Mouse (Mus musculus) midbrain, embryonic 12.5 days (tissue): ENCODE results near the gene Ccnt1. TPM values are rescaled to one million over a fixed set of nuclear protein-coding genes. Genes with fewer than 3 reads are reported as not detected.
A peak's percentile ranks its signal among the peaks of the same experiment; 100 is the strongest.
"Not testable (repeated sequence)": the region's sequence is repeated elsewhere in the genome, so short reads cannot be mapped to it uniquely, and the experiment has no call there.

Source experiments
- ATAC-seq: fragments of 200-750 bp; cut with Nextera tagmentation; 2 replicates; pipeline ENCODE4 v1.8.0; 2017; ENCODE audit warnings: low read depth, moderate TSS enrichment, moderate library complexity; ENCODE audit not compliant: low FRiP score
- H3K27ac ChIP-seq: fragments of 300-500 bp; sonication (generic); replicated peaks from 2 replicates; pipeline ENCODE4 v1.5.1; 2016; ENCODE audit warnings: mild to moderate bottlenecking
- H3K27me3 ChIP-seq: fragments of 300-500 bp; sonication (generic); 2 replicates; pipeline ENCODE4 v1.6.1; 2016; ENCODE audit warnings: mild to moderate bottlenecking
- H3K36me3 ChIP-seq: fragments of 300-500 bp; sonication (generic); 2 replicates; pipeline ENCODE4 v1.6.1; 2016
- H3K4me1 ChIP-seq: fragments of 300-500 bp; sonication (generic); 2 replicates; pipeline ENCODE4 v1.6.1; 2016
- H3K4me2 ChIP-seq: fragments of 300-500 bp; sonication (generic); replicated peaks from 2 replicates; pipeline ENCODE4 v1.6.1; 2016; ENCODE audit warnings: mild to moderate bottlenecking, moderate library complexity
- H3K4me3 ChIP-seq: fragments of 300-500 bp; sonication (generic); 2 replicates; pipeline ENCODE4 v1.5.1; 2016; ENCODE audit warnings: mild to moderate bottlenecking
- H3K9ac ChIP-seq: fragments of 300-500 bp; sonication (generic); replicated peaks from 2 replicates; pipeline ENCODE4 v1.6.1; 2016; ENCODE audit warnings: mild to moderate bottlenecking, moderate library complexity
- H3K9me3 ChIP-seq: fragments of 300-500 bp; sonication (generic); 2 replicates; pipeline ENCODE4 v1.6.1; 2016; ENCODE audit warnings: mild to moderate bottlenecking
- WGBS: fragments of 180-500 bp; shearing (Covaris S2); methylation state at CpG from one replicate; pipeline ENCODE4 v1.1.7; 2016; 5-methylcytosine and 5-hydroxymethylcytosine counted together
- polyA plus RNA-seq: library from polyadenylated mRNA; unstranded; fragments of >200 nt; fragmentation: Nextera tagmentation; extraction: Ambion mirVana; gene quantifications from 2 replicates; pipeline ENCODE4 v1.2.1, GENCODE M21; 2016

Gene Ccnt1
- polyA plus RNA-seq, 1 experiment from 2014 or later, result 63.3 TPM

DNA sequence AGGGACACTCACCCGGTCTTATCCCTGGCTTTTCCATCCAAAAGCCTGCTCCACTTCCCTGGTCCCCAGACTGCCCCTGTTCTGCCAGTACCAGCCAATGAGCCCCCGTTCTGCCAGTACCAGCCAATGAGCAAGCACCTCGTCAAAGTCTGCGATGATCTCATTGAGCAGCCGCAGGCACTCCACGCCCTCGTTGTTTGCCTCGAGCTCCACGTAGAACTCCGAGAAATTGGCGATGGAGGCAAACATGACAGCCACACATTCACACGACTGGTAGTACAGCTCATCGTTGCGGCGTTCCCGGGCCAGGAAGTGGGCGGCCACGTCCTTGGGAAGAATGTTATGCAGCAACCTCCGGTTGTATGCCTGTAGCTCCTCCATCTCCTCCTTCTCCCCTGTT, 23.5 kb upstream of the Ccnt1 start:
- Histone ChIP-seq H3K36me3 (peaks cover 95% of the 10 kb centered on the region), H3K27me3 (no peaks in the 10 kb centered on the region), H3K27ac (no peak overlapping the region), H3K4me2 (no peak overlapping the region), H3K9ac (no peak overlapping the region), H3K4me3 (no peak overlapping the region), H3K4me1 (no peaks in the 10 kb centered on the region), H3K9me3 (no peaks in the 10 kb centered on the region)
- 88% methylated on average over 19 of the region's 19 CpGs for whole genome bisulfite sequencing
- no peak for ATAC-seq

DNA sequence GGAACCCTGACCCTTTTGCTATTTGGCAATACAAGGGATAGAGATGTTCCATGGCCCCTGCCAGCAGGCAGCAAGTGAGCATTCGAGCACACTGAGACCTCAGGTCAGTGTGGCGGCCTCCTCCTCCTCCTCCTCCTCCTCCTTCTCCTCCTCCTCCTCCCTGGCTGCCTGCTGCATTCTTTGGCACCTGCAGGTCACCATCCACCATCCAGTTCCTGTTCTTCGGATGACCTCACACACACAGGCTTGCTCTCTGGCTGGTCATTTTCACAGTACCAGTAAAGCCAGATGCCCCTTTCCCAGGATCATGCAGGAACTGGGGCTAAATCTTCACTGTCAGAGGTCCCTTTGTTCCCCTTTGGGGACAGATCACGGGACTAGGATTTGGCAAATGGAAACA, 20.7 kb upstream of the Ccnt1 start:
- 64% methylated on average over 4 of the region's 4 CpGs for WGBS
- H3K9me3 ChIP-seq, result no peaks in the 10 kb centered on the region
- H3K27me3 ChIP-seq, result no peaks in the 10 kb centered on the region
- no peak overlapping the region for H3K4me2 ChIP-seq
- H3K4me3 ChIP-seq, result no peak overlapping the region
- peaks cover 73% of the 10 kb centered on the region for H3K36me3 ChIP-seq
- H3K9ac ChIP-seq, result no peak overlapping the region
- ATAC-seq, result no peak
- H3K4me1 ChIP-seq, result no peaks in the 10 kb centered on the region
- no peak overlapping the region for H3K27ac ChIP-seq

DNA sequence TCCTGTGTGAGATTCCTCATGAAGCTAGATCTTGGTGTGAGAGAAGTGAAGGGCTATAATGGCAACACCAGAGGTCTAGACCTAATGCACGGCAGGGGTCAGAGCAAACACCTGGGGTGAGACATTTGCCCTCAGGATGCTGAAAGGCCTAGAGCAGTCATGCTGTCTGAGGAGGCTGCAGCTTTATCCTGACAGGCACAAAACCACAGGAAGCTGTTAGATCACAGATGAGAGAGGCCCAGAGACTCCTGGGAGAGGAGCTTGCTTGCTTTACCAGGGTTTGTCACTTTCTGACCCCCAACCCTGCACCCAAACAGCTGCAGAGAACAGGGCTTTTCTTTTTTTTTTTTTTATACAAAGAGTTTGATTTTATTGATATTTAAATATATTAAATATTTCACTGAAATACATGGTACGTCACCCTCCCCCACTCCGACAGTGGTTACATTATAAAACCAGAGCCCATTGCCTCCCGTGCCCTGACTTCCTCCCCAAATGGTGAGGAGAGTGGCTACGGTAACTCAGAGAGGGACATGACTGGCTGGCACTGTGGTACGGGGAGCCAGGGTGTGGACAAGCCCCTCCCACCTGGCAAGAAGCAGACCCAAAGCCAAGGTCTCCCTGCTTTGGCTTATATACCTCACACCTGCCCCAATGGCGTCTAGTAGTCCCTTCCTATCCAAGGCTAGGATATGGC, 19.1 kb upstream of the Ccnt1 start:
- Histone ChIP-seq H3K27ac (no peak overlapping the region), H3K4me3 (no peak overlapping the region), H3K9me3 (no peaks in the 10 kb centered on the region), H3K4me2 (no peak overlapping the region), H3K36me3 (peaks cover 57% of the 10 kb centered on the region), H3K9ac (no peak overlapping the region), H3K4me1 (no peaks in the 10 kb centered on the region), H3K27me3 (no peaks in the 10 kb centered on the region)
- 70% methylated on average over 7 of the region's 7 CpGs for WGBS
- no peak for ATAC-seq

DNA sequence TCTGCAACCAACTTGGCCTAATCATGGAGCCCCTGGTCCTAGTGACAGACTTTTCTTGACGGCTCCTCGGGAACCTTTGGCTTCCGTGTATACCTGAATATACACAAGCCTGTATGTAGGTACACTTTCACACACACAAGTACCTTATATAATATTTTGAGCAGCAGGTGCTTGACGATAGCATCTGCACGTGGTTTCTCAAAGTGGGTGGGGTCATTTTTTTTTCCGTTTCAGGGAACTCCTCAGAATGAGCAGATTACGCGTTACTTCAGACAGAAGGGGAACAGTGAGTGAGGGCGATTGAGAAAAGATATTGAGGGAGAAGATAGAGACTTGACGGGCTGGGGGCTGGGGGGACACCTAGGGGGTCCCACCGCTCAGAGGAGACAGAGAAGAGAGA, 17.0 kb upstream of the Ccnt1 start:
- no peak overlapping the region for H3K9ac ChIP-seq

DNA sequence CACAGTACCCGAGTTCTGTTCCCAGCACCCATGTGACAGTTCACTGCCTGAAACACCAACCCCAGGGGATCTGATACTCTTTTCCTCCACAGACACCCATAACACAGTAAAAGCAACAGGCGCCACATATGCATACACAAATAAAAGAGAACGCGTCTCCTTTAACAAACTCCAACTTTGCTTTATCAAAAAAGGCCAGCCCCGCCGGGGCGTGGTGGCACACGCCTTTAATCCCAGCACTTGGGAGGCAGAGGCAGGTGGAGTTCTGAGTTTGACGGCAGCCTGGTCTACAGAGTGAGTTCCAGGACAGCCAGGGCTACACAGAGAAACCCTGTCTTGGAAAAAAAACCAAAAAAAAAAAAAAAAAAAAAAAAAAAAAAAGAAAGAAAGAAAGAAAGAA, 15.4 kb upstream of the Ccnt1 start:
- not testable (repeated sequence) for H3K27me3 ChIP-seq, H3K9me3 ChIP-seq, H3K4me3 ChIP-seq, H3K4me2 ChIP-seq, H3K9ac ChIP-seq, H3K4me1 ChIP-seq, H3K27ac ChIP-seq, ATAC-seq
- peaks cover 20% of the 10 kb centered on the region for H3K36me3 ChIP-seq
- WGBS, result 83% methylated on average over 9 of the region's 9 CpGs

More for the DNA sequence above, 17.0 kb upstream of the Ccnt1 start:
- Histone ChIP-seq H3K4me2 (no peak overlapping the region), H3K4me1 (no peaks in the 10 kb centered on the region), H3K9me3 (no peaks in the 10 kb centered on the region), H3K36me3 (peaks cover 36% of the 10 kb centered on the region), H3K4me3 (no peak overlapping the region), H3K27ac (no peak overlapping the region), H3K27me3 (no peaks in the 10 kb centered on the region)
- WGBS, result 90% methylated on average over 11 of the region's 11 CpGs
- ATAC-seq, result no peak

DNA sequence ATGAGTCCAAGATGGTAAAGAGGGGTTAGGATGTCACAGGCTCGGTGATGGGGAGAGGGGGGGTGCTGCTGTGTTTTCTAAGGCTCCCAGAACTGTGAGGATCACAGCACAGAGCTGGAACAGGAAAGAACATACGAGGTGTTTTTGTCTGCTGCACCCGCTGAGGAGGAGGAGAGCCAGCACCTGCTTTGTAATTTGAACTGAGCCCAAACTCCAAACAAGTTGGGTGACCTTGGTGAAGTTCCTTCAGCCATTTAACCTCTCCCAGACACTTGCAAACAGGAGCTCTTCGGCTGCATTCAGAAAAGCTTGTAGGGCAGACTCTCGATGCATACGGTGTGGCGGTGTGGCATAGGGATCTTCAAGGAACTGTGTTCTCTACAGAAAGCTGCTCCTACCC, 14.7 kb upstream of the Ccnt1 start:
- no peaks in the 10 kb centered on the region for H3K4me1 ChIP-seq
- 52% methylated on average over 7 of the region's 7 CpGs for WGBS
- H3K27me3 ChIP-seq, result no peaks in the 10 kb centered on the region
- H3K36me3 ChIP-seq, result peaks cover 13% of the 10 kb centered on the region
- H3K27ac ChIP-seq, result no peak overlapping the region
- H3K4me2 ChIP-seq, result no peak overlapping the region
- H3K9me3 ChIP-seq, result no peaks in the 10 kb centered on the region
- H3K4me3 ChIP-seq, result no peak overlapping the region
- H3K9ac ChIP-seq, result no peak overlapping the region
- no peak for ATAC-seq

DNA sequence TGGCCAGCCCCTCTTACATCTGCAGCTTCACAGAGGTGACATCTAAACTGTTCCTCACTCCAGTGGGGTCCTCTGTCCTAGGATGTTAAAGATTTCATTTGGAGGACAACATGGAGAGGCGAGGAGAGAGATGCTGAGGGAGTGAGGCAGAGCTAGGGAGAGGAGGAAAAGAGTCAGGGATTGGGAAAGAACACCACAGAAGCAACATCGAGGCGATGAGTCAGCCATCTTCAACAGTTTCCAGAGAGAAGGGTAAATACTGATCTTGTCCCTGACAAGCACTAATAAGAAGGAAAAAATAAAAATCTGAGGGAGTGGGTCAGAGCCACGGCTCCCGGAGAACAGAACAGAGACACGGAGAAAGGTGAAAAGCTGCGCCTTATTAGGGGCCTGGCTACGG, 12.3 kb upstream of the Ccnt1 start:
- H3K9ac ChIP-seq, result no peak overlapping the region
- H3K4me2 ChIP-seq, result no peak overlapping the region
- H3K4me1 ChIP-seq, result no peaks in the 10 kb centered on the region
- no peaks in the 10 kb centered on the region for H3K27me3 ChIP-seq
- WGBS, result 77% methylated on average over 8 of the region's 8 CpGs
- H3K36me3 ChIP-seq, result no peaks in the 10 kb centered on the region
- H3K27ac ChIP-seq, result no peak overlapping the region
- no peak for ATAC-seq
- H3K4me3 ChIP-seq, result no peak overlapping the region
- H3K9me3 ChIP-seq, result no peaks in the 10 kb centered on the region

DNA sequence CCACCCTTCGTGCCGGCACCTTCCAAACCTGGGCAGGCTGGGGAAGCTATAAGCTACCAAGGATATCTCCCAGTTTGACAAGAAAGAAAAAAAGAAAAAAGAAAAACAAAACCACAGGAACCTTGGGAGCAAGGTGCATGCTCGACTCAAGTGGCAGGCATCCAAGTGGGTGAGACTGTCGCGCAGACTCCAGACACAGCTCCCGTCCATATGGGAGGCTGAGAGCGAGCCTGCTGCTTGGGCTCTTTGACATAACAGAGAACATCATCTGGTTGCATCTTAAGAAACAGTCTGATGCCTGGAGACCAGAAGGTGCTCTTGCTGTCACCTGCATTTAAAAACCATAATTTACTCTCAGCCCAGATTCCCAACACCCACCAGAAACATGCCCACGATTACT, 11.7 kb upstream of the Ccnt1 start:
- Histone ChIP-seq H3K27ac (no peak overlapping the region), H3K27me3 (no peaks in the 10 kb centered on the region), H3K4me3 (no peak overlapping the region), H3K36me3 (no peaks in the 10 kb centered on the region), H3K4me1 (no peaks in the 10 kb centered on the region), H3K9ac (no peak overlapping the region), H3K4me2 (no peak overlapping the region), H3K9me3 (no peaks in the 10 kb centered on the region)
- ATAC-seq, result no peak
- WGBS, result 89% methylated on average over 8 of the region's 8 CpGs

DNA sequence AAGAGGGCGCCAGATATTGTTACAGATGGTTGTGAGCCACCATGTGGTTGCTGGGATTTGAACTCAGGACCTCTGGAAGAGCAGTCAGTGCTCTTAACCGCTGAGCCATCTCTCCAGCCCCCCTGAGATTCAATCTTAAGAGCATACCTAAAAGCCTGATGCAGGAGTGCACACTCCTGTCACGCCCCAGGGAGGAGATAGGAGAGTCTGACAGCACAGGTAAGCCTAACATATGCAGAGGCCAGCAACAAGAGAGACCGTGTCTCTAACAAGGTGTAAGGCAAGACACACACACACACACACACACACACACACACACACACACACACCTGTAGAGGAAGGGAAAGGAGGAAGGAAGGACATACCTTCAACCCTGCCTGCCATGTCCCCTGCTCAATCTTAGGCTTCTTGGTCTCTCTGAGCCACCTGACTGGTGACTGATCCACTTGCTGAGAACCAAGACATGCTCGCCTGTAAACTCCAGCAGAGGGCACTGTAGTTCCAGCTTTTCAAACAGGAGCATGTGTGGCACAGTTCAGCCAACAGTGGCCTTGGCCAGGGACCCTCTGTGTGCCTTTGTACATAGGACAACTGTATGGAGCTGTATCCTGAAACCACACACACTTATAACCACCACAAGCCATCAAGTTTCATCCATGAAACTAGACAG, 9.2 kb upstream of the Ccnt1 start:
- peak; percentile 84 for ATAC-seq
- H3K4me1 ChIP-seq, result no peaks in the 10 kb centered on the region

DNA sequence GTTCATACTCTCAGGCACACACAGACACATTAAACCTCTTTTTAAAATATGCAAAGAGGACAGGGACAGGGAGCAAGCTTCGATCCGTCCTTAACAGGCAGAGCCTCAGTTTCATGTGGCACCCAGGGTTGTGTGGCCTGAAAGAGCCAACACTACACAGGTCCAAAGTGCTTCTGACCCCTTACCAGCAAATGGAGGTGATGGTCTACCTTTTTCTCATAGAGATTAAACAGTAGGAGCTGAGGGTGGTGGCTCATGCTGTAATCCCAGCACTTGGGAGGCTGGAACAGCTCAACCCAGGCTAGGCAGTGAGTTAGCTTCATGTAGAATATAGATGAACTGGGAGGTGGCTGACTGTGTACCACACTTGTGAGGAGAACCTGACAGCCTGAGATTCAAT, 8.6 kb upstream of the Ccnt1 start:
- Histone ChIP-seq H3K4me3 (no peak overlapping the region), H3K9me3 (no peaks in the 10 kb centered on the region), H3K27me3 (no peaks in the 10 kb centered on the region), H3K4me2 (no peak overlapping the region), H3K27ac (no peak overlapping the region), H3K36me3 (no peaks in the 10 kb centered on the region), H3K9ac (0 out of 2 replicates have a peak overlapping the region, but pooled peaks have one; percentile 11), H3K4me1 (no peaks in the 10 kb centered on the region)
- no peak for ATAC-seq
- WGBS, result 72% methylated on average over 2 of the region's 2 CpGs

More for the DNA sequence above, 9.2 kb upstream of the Ccnt1 start:
- Histone ChIP-seq H3K4me3 (no peak overlapping the region), H3K27me3 (no peaks in the 10 kb centered on the region), H3K4me2 (no peak overlapping the region), H3K9me3 (no peaks in the 10 kb centered on the region), H3K9ac (no peak overlapping the region), H3K36me3 (no peaks in the 10 kb centered on the region), H3K27ac (no peak overlapping the region)
- WGBS, result 31% methylated on average over 5 of the region's 5 CpGs

DNA sequence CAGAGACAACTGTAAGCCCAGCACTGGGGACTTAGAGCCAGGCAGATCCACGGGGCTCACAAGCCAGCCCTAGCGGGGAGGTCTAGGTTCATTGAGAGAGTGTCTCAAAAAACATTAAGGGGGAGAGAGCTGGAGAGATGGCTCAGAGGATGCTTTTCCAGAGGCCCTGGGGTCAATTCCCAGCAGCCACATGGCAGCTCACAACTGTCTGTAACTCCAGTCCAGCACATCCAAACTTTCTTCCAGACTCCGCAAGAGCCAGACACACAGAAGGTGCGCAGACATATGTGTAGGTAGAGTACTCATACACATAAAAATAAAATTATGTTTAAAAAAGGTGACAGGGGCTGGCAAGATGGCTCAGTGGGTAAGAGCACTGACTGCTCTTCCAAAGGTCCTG, 2.6 kb upstream of the Ccnt1 start:
- ATAC-seq, result no peak
- no peaks in the 10 kb centered on the region for H3K27me3 ChIP-seq
- H3K4me2 ChIP-seq, result no peak overlapping the region
- peaks cover 9% of the 10 kb centered on the region for H3K4me1 ChIP-seq
- no peak overlapping the region for H3K9ac ChIP-seq
- no peak overlapping the region for H3K4me3 ChIP-seq
- WGBS, result 85% methylated on average over 4 of the region's 4 CpGs
- H3K9me3 ChIP-seq, result no peaks in the 10 kb centered on the region
- H3K27ac ChIP-seq, result no peak overlapping the region
- H3K36me3 ChIP-seq, result no peaks in the 10 kb centered on the region

DNA sequence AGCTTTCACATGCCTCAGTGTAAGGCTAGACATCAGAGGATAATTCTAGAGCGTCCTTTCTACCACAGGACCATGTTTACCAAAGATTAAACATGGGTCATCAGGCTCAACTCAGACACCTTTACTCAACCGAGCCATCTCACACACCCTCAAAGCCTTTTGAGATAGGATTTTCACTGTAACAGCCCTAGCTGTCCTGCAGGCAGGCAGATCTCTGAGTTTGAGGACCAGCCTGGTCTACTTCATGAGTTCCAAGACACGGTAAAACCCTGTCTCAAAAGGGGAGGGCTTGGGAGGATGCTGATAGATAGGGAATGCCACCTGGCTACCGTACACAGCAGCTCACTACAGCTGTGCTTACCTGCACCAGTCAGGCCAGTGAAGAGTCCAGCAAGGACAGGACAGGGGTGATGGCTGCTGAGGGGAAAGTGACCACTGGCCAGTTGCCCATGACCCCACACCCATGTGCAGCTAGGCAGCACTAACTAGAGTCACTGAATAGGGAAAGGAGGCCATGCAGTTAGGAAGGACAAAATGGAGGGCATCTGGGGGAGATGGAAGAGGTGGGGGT, 843 bp downstream of the Ccnt1 start:
- no peaks in the 10 kb centered on the region for H3K9me3 ChIP-seq
- H3K36me3 ChIP-seq, result no peaks in the 10 kb centered on the region
- H3K4me1 ChIP-seq, result peaks cover 28% of the 10 kb centered on the region
- H3K27ac ChIP-seq, result no peak overlapping the region
- no peaks in the 10 kb centered on the region for H3K27me3 ChIP-seq
- ATAC-seq, result no peak
- no peak overlapping the region for H3K9ac ChIP-seq
- no peak overlapping the region for H3K4me3 ChIP-seq
- no peak overlapping the region for H3K4me2 ChIP-seq
- WGBS, result 85% methylated on average over 4 of the region's 4 CpGs
